Mouse (Mus musculus) frontal cortex, adult (tissue): ENCODE measurements around the gene Tmem132d.

Experiments
- ATAC-seq: cut with Nextera tagmentation; 2 replicates; pipeline ENCODE4 v1.9.2; 2017; ENCODE audit warnings: mild to moderate bottlenecking, moderate library complexity, mixed read lengths; ENCODE audit not compliant: low TSS enrichment

Gene Tmem132d

DNA sequence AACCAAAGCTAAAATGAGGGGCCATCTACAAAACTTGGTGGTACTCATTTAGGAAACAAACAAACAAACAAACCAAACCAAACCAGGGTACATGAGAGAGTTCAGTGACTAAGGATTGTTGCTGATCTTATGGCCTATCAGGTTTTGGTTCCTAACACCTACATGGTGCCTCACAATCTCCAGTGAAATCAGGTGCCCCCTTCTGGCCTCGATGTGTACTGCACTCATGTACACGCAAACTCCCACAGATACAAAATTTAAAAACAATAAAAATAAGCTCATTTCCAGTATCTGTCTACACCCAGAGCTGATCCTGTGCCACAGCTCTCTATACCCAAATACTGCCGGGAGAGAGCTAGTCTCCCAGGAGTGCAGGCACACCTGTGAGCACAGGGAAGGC, 495.0 kb downstream of the Tmem132d start:
- no peak for ATAC-seq

DNA sequence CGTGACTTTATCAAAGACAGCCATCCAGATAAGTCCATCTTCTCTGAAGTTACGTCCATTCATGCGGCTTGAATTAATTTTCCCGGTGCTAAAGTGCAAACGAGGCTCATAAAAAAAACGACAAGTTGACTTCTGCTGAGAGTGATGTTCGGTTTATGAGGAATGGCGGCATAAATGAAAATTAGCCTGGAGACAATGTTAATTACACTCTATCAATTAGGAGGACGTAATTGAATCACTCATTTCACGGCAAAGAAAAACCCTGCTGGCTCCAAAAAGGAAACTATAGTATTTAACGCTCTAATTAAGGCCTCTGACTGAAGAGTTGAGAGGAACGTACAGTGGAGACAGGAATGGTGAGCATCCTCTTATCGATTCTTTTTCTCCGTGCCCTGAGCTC, 503.2 kb downstream of the Tmem132d start:
- ATAC-seq = no peak

DNA sequence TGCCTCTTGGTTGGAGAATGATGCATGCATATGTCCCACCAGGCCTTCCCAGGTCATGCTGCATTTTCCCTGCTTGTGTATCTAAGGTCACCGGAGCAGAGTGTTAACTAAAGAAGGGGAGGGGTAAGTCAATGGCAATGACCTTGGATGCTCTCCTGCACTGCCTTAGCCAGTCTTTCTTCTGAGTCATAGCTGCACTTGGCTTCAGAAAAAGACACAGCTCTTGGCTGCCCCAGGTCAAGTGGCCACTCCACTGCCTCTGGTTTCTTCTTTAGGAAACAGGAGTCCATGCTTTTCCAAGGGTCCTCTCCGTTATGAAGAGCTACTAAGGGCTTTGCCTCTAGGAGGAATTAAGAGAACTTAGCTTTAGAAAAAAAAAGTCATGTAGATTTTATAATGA, 506.2 kb downstream of the Tmem132d start:
- ATAC-seq = no peak

DNA sequence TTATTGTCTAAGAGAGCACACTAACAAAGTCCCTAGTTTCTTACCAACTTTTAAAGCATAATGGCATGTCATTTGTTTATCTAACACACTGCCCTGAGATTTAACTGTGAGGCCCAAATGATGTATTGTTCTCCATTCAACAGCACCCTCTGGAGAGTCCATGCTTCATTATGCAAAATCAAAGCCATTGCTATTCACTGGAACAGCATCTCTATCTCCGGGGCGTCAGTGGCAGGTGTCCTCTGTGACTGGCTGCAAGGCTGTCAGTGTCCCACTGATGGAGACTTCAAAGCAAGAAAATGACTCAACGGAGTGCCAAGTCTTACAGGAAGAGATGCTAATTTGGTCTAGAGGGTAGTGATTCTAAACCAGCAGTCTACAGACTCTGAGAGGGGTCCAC, 508.8 kb downstream of the Tmem132d start:
- no peak; the same call in 1 of the 2 replicates for ATAC-seq

DNA sequence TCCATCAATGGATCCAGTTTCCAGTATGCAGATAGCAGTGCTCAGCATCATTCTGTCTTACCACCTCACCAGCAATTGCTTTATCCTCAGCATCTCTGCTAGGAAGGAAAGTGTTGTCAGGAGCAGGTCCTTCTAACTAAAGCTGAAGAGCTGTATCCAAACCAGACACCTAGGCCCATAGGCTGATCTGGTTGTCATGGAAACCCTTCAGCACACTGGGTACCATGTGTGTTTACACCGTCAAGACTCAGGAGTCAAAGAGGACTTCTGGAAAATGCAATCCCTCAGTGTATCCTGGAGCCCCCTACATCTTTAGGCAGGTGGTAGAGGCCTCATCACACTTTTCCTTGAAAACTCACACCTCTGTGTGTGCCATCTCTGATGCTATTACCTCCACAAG, 513.7 kb downstream of the Tmem132d start:
- ATAC-seq = no peak

DNA sequence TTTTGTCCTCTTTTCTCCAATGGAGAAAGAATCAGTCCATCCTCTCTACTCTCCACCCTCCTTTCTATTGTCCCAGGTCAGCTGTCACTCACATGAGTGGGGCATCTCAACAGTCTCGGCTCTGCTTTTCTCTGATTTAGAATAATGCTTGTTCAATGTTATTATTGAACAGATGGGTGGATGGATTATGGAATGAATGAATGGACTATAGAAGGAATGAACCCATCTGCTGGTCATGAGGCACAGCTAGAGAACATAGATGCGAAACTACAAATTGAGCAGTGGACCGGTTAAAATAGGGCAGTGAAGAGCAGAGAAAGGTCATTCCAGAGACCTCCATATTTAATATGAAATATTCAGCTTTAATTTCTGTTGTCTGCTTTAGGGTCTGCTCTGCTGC, 514.5 kb downstream of the Tmem132d start:
- ATAC-seq = no peak

DNA sequence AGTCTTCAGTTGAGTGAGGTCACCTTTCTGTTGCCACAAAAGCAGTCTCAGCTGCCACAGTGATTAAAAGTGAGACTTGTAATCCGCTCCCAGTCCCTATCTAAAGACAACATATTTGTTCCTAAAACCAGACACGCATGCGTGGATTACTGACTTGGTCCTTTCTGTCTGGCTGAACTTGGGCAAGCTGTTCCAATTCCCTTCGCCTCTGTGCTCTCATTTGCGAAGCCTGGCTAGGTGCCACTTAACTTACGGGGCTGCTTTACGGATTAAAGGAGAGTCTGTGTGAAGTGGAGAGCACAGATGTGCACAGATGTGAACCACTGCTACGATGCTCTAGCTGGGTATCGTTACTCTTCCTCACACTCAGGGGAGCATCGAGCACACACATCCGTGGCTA, 518.7 kb downstream of the Tmem132d start:
- ATAC-seq = no peak

DNA sequence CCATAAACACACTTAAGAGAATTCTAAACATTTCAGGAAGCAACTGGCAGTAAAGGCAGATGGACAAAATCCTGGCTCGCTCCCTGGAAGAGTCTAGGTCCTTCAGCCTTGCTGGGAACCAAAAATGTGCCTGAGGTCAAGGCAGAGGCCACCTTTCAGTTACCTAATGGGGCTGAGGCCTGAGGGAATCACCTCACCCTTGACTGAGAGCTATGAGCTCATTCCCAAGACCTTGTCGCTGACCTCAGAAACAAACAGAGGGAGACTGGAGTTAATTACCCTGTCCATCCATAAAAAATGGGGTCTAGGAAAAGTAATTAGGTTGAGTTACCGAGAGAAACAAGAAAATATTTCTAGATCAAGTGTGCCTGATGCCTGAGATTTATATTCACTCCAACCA, 521.3 kb downstream of the Tmem132d start:
- no peak for ATAC-seq

DNA sequence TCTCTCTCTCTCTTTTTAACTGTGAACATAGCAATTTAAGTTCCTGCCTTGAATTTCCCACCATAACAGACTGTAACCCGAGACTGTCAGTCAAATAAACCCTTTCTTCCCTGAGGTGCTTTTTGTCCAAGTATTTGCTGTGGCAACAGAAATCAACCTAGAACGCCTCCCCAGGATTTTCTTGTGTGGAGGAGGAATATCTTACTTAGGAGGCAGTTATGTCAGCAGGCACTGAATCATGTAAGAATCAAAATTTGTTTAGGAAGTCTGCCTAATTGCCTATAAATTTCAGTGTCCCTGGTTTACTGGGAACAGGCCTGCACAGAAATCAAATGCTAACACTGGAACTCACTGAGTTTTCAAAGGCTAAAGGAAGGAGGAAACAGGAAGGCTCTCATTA, 522.5 kb downstream of the Tmem132d start:
- peak; percentile 41; the same call in 1 of the 2 replicates for ATAC-seq

DNA sequence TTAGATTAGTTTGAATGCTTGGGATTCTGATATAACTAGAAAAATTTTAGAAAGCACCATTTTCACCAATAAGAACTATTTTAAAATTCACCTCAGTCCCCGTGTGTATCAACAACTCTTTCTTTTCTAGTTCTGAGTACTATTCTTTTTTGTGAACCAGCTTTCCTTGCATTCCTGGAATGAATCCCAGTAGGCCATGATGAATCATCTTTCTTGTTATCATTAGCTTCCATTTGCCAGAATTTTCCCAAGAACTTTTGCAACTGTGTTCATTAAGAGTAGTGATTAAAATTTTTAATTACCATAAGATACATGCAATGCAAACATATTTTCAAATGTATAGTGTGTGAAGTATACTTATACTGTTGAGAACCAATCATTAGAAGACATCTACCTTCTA, 537.7 kb downstream of the Tmem132d start:
- ATAC-seq = no peak

DNA sequence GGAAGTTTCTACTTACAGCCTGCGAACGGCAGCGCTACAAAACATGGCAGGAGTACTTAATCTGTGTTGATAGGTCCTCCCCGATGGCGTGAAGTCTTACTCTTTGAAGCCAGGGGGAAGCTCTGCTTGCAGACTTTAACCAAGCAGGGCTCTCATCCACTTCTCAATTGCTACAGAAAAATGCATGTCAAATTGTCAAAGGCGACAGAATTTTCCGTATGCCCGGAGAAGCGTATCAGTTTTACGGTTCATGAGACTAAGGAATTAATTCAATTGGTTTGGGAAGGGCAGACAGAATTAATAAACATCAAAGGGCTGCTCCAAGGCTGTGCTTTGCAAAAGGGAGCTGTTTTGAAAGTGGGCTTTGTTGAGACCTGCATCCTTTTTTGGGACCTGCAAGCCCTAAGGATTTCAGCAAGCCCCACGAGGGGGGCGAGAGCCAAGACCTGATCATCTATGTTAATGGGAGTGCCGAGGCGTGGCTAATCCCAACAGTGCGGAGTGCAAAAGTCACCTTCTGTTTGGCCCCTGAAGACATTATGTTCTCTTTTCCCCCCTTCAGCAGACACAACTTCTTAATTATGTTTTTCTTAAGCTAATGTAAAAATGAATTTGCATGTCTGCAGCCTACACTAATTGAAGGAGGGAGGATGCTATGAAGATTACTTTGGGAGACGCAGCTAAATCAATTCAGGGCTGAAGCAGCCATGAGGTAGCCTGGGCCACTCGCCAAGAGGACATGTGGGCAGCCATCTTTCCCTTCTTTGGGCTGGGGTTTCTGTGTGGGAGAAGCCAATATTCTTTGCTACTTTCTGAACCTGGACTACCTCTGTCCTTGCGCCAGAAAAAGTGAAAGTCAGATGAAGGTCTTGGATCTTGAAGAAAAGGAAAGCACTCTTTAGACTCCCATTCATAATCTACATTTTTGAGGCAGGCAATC, 547.0 kb downstream of the Tmem132d start:
- ATAC-seq = no peak

DNA sequence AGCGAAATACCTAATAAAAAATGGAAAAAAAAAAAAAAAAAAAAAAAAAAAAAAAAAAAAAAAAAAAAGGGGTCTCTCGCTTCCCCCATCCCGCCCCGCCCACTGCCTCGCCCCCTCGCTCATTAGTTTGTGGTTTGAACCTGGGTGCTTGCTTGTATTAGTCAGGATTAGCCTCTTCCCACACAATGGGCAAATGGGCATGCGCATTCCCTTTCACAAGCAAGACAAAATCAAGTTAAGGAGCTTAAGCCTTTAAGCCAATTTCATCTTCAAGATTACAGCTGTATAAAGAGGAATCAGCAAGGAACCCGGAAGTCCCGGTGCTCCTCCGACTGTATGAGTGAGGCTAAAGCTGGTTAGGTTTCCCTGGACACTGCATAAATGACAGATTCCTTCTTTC, 549.9 kb downstream of the Tmem132d start:
- no peak for ATAC-seq

DNA sequence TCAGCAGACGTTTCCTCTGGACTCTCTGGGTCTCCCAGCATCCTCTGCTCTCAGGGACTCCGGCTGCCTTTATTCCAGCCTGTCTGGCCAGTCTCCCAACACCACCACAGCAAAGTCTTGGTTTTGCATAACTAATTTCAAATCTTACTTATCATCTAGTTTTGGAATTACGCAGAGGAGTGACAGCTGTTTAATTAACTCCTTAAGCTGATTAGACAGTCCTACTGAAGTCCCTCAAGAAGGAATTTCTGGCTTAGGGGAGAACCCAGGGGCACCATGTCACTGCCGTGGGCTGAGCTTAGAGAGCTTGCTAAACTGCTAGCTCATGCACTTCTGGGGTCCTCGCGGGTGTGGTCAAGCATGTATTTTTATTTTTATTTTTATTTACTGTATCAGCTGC, 558.4 kb downstream of the Tmem132d start:
- no peak for ATAC-seq

DNA sequence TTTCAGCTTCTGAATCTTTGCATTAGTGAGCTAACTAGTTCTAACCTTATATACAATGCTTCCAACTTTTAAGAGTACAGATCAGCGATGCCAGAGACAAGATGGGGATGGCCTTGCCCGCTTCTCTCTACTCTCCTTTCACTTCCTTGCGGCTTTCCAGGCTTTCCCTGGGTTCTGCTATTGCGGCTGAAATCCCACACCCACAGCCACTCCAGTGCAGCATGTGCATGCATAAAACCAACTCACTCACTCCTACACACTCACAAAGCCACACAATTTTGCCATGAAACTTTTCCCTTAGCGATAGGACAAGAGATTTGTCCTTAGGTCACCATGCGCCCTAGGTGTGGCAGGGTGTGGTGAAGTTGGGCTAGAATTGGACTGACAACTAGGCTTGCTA, 567.7 kb downstream of the Tmem132d start:
- ATAC-seq = peak; percentile 83; the same call in 1 of the 2 replicates

DNA sequence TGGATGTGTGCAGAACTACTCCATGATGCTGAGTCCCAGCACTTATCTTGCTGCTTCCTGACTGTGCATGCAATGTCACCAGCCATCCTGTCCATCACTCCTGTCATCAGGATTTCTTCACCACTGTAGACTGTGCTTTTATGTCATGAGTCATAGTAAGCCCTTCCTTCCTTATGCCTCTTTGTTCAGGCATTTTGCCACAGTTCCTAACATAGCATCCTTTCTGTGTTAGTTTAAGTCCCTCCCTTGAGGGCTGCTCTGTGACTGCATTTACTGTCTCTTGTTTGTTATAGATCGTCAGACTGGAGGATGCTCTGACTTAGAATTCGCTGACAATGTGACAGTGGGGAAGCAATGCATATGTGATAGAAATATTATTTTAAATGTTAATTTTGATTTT, 573.2 kb downstream of the Tmem132d start:
- peak; percentile 79; the same call in 1 of the 2 replicates for ATAC-seq

DNA sequence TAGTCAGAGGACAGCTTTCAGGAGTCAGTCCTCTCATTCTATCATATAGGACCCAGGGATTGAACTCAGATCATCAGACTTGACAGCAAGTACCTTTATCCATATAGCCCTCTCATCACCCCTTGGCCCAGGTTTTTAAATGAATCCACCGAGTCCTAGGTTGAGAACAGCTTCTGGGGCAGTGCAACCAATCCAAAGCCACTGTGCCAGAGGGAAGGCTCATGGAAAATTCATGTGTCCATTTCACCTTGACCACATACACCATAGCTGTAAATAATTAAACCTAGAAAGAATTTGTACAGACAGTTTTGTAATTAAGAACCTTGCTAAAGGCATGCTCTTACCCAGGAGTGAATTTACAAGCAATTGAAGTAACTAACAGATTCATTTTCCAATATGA, 580.6 kb downstream of the Tmem132d start:
- no peak for ATAC-seq

DNA sequence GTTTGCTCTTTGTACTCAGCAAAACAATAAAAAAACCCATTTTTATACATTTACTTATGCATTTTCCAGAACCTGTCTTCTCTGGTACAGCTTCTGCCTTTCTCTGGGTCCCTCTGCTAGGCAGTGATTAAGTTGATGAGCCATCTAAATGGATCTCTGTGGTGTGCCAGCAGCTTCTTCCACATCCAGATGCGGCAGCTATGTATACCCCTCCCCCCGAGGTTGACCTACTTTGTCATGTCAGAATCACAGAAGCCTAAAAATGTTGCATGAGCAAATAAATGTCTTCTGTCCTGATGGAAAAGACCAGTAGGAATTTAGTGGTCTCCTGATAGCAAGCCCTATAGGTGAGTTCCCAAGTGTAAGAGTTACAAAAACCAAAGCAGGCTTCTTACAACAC, 601.1 kb downstream of the Tmem132d start:
- ATAC-seq = no peak

DNA sequence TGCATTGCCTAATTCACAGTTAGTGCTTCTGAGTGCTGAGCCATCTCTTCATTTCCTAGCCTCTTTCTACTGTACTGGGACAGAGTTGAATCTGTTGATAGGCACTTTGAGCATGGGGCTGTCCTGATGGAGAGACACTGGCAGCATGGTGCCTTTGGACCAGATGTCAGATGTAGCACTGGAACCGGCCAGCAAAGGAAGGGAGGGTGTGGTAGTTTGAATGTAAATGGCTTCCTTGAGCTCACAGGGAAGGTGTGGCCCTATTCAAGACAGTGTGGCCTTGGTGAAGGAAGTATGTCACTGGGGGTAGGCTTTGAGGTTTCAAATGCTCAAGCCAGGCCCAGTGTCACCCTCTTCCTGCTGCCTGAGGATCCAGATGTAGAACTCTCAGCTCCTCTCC, 602.0 kb downstream of the Tmem132d start:
- no peak for ATAC-seq

DNA sequence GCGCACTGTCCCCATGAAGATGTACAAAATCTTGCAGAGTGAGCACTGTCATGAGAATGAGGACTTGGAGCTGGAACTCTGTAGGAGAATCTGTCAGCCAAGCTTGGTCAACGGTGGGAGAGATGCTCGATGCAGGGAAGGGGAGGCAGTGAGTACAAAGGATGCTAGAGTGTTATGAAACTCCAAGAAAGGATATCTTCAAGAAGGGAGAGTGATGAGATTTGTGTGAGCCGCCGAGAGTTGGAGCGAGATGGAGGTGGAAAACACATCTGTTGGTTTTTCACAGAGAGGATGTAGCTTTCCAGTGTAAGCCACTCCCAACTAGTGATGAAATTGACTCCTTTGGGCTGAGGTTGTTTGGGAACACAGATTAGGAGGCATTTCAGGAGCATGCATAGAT, 604.1 kb downstream of the Tmem132d start:
- peak; percentile 89 for ATAC-seq

DNA sequence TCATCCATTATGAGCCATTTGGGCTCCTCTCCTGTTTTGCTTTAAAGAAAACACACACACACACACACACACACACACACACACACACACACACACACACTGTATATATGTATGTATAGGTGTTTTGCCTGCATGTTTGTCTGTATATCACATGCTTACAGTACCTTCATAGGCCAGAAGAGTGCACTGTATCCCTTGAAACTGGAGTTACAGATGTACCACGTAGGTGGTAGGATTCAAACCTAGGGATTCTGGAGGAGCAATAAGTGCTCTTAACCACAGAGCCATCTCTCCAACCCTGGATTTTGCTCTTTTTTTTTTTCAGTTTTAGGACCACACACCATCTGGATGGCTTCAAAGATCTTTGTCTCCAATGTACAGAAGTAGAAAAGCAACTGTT, 610.9 kb downstream of the Tmem132d start:
- no peak for ATAC-seq

DNA sequence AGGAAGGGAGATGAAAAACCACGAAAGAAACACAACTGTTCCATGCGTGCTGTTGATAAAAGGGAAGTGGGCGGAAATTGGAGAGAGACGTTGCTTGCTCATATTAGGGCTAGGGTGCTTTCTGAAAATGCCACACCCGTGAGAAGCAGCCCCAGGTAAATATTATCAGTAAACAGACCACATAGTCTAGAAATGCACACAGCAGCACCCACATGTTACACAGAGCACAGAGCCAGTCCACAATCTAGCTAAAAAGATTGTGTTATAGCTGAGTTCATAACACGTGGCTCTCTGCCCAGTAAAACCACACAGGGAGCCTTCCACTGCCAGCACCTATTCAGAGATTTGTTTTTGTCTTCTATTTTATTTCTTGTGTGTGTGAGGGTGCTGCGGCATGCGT, 617.6 kb downstream of the Tmem132d start:
- ATAC-seq = no peak

DNA sequence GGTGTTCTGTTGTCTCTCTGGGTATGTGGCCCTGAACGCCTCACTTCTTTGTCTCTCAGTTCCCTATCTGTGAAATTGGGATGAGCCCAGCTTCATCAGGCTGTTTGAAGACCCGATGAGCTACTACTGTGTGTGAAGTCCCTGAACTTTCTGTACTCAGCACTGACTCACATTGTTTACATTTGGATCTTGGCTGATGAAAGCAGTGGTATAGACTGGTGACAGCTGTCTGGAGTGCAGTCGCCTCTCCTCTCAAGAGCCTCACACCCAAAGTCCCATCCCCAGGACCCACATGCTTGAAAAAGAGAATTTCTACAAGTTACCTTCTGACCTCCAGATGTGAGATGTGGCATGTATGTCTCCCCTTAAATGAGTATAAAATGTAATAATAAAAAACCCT, 625.5 kb downstream of the Tmem132d start:
- no peak for ATAC-seq

DNA sequence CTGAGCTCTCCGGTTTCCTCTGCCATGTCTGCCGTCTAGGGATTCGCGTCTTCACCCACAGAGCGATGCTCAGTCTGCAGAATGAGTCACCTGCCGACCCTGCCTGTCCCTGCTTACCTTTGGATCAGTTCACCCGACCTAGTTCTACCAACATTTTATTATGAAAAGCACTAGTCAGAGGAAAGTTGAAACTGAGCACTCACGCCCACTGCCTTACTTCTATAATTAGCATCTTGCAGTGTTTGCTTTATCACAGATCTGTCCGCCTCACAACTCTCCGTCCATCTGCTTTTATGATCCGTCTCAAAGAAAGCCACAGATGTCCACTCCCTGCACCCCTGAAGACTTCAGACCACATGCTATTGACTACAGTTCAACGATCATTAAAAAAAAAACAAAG, 626.0 kb downstream of the Tmem132d start:
- peak; percentile 72; the same call in 1 of the 2 replicates for ATAC-seq

DNA sequence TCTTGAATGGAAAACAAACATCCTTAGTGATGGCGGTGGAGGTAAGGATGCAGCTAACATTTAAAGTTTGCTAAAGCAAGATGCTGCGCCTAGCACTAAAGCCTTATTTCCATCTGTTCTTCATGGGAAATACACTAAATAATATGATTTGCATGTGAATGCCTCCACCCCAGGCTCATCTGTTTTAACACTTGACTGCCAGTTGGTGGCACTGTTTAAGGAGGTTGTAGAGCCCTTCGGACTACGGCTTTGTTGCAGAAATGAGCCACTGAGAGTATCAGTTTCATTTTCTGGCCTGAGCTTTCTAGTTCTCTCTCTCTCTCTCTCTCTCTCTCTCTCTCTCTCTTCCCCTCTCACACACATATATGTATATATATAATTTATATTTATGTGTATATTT, 632.0 kb downstream of the Tmem132d start:
- 0 out of 2 replicates have a peak, but pooled peaks have one; percentile 44 for ATAC-seq
